Mouse (Mus musculus): Measurements from ENCODE around the gene Lgr6. TPM values are rescaled to one million over a fixed set of nuclear protein-coding genes. Genes with fewer than 3 reads are reported as not detected.

The Lgr6 gene
- polyA plus RNA-seq, 1 experiment from 2014 or later = 0.15 TPM

GRCm38 (mm10) chr1:134936335-134936734 is 168.7 kb downstream of the Lgr6 start:
- no peak overlapping the region for H3K4me3 ChIP-seq
- no peak overlapping the region for H3K27ac ChIP-seq
- H3K4me2 ChIP-seq = no peak overlapping the region
- no peaks in the 10 kb centered on the region for H3K36me3 ChIP-seq (ENCODE audit: poor library complexity, severe bottlenecking)
- 92% methylated on average over 6 of the region's 6 CpGs for WGBS
- no peaks in the 10 kb centered on the region for H3K4me1 ChIP-seq
- no peaks in the 10 kb centered on the region for H3K27me3 ChIP-seq
- no peak overlapping the region for H3K9ac ChIP-seq
- H3K9me3 ChIP-seq (replicated peaks) = no peaks in the 10 kb centered on the region
- ATAC-seq = no peak

Other genes with a start within 250 kb of the Lgr6 start
- gene Ppp1r12b, start 149.3 kb downstream of the Lgr6 start, polyA plus RNA-seq (2015; fragmentation: Nextera tagmentation; extraction: Ambion mirVana) = 11.2 and 12.0 TPM in 2 replicates
- gene Ube2t, start 142.7 kb downstream of the Lgr6 start, polyA plus RNA-seq (2015; fragmentation: Nextera tagmentation; extraction: Ambion mirVana) = 46.6 and 48.6 TPM in 2 replicates
- 0.34 and 0.53 TPM in 2 replicates for gene Ptpn7, start 27.4 kb upstream of the Lgr6 start, polyA plus RNA-seq (2015; fragmentation: Nextera tagmentation; extraction: Ambion mirVana)
- gene Arl8a, start 41.5 kb upstream of the Lgr6 start, polyA plus RNA-seq (2015; fragmentation: Nextera tagmentation; extraction: Ambion mirVana) = 161 and 162 TPM in 2 replicates
- not detected in 2 replicates for gene Gpr37l1, start 62.4 kb upstream of the Lgr6 start, polyA plus RNA-seq (2015; fragmentation: Nextera tagmentation; extraction: Ambion mirVana)
- gene Elf3, start 153.3 kb upstream of the Lgr6 start, polyA plus RNA-seq (2015; fragmentation: Nextera tagmentation; extraction: Ambion mirVana) = 0.22 and 0.34 TPM in 2 replicates
- gene Rnpep, start 178.8 kb upstream of the Lgr6 start, polyA plus RNA-seq (2015; fragmentation: Nextera tagmentation; extraction: Ambion mirVana) = 86.2 and 90.3 TPM in 2 replicates
- 167 and 179 TPM in 2 replicates for gene Timm17a, start 208.5 kb upstream of the Lgr6 start, polyA plus RNA-seq (2015; fragmentation: Nextera tagmentation; extraction: Ambion mirVana)
- 0.22 and 0.30 TPM in 2 replicates for gene Lmod1, start 219.5 kb upstream of the Lgr6 start, polyA plus RNA-seq (2015; fragmentation: Nextera tagmentation; extraction: Ambion mirVana)

All from forebrain, embryonic 13.5 days (tissue).